Mouse (Mus musculus) G1E (cell line): ENCODE results near the gene Tnni1. TPM values are rescaled to one million over a fixed set of nuclear protein-coding genes. Genes with fewer than 3 reads are reported as not detected.

Experiments
- ATAC-seq: 2 replicates; pipeline ENCODE4 v1.8.0; 2016; ENCODE audit warnings: mild to moderate bottlenecking; ENCODE audit not compliant: insufficient number of reproducible peaks, poor library complexity, low FRiP score, severe bottlenecking; ENCODE audit errors: extremely low read depth
- DNase-seq: peaks from one replicate; pipeline ENCODE4 v3.0.0; 2012; ENCODE audit warnings: low spot score
- H3K27me3 ChIP-seq: 2 replicates; pipeline ENCODE4 v1.6.1; 2012; ENCODE audit warnings: mild to moderate bottlenecking, low read length, inconsistent platforms; ENCODE audit not compliant: insufficient read depth
- H3K36me3 ChIP-seq: replicated peaks from 2 replicates; pipeline ENCODE3; 2012; ENCODE audit warnings: mild to moderate bottlenecking, inconsistent platforms
- H3K4me1 ChIP-seq: 2 replicates; pipeline ENCODE4 v1.6.1; 2012; ENCODE audit warnings: low read depth, low read length, inconsistent platforms, mixed read lengths; ENCODE audit not compliant: insufficient read depth
- H3K4me3 ChIP-seq: 2 replicates; pipeline ENCODE4 v1.5.1; 2012; ENCODE audit warnings: low read depth, mild to moderate bottlenecking, inconsistent platforms, low read length, moderate library complexity, mixed read lengths
- H3K9me3 ChIP-seq: replicated peaks from 2 replicates; pipeline ENCODE4 v1.6.1; 2012; ENCODE audit warnings: inconsistent platforms
- CTCF ChIP-seq: IDR thresholded peaks from 2 replicates; pipeline ENCODE4 v1.5.1; 2012; ENCODE audit warnings: low read depth, low read length, inconsistent platforms, mixed read lengths
- GATA1 ChIP-seq: IDR thresholded peaks from 2 replicates; pipeline ENCODE4 v1.6.1; 2012; ENCODE audit warnings: borderline replicate concordance, low read length, inconsistent platforms, mixed read lengths
- GATA2 ChIP-seq: IDR thresholded peaks from 2 replicates; pipeline ENCODE4 v1.6.1; 2012; ENCODE audit warnings: low read depth, low read length, inconsistent platforms, borderline replicate concordance
- POLR2AphosphoS5 ChIP-seq: IDR thresholded peaks from 2 replicates; pipeline ENCODE4 v1.6.1; 2012; ENCODE audit warnings: low read depth, low read length, inconsistent platforms; ENCODE audit not compliant: insufficient replicate concordance
- TAL1 ChIP-seq: conservative IDR thresholded peaks from 2 replicates; pipeline ENCODE4 v1.6.1; 2012; ENCODE audit warnings: low read depth, low read length, inconsistent platforms, mixed read lengths
- polyA plus RNA-seq: library from polyadenylated mRNA; stranded (reverse); fragments of >175 nt; gene quantifications from 2 replicates; pipeline ENCODE4 v1.2.3, GENCODE M21; 2012
- total RNA-seq, 2 experiments: library from RNA; stranded (forward) in 1 of 2; stranded (reverse) in 1 of 2; fragments of 200-1000 nt in 1 of 2; fragments of >200 nt in 1 of 2; fragmentation: Nextera tagmentation in 1 of 2; gene quantifications; 2 replicates each; pipeline ENCODE4 v1.2.3; 2014 to 2017

Tnni1 gene
- not detected in 2 replicates for total RNA-seq (2014; fragmentation: Nextera tagmentation)
- 0.11 TPM in 1 of 2 replicates, not detected in the other for total RNA-seq (2017)
- 0.04 TPM in 1 of 2 replicates, not detected in the other for polyA plus RNA-seq

DNA sequence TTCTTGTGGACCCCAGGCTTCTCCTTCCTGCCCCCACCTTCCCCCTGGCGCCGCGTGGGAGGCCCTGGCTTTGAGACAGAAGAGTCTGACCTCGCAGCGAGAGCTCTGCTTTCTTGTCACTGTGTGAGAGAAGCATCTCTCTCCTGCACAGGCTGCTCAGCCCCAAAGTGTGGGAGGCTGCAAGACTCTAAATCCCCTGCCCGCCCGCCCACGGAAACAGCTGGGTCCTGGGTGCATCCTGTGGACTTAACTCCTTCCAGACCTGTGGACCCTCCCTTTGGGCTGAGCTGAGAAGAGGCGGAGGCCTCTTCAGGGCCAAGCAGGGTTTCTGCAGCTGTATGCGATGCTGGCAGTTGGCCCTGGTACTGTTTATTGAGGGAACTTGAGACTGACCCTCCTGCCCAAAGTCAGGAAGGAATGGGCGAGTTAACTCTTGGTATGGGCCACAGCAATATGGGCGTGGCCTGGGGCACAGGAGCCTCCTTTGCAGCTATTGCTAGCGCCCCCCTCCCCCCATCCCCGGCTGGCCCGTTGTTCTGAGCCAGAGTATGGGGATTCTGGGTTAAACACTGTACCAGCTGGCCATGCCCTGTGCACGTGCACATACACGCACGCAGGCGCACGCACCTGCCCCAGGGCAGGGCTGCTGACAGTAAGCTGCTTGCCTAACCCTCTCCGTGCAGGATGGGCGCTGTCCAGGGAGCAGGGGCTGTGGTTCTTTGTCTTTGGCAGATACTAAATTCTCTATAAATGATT, at the start of gene Tnni1:
Gene Tnni1 (plus strand): TSS at position 655 of the 756 bp plus-strand sequence.
- no peaks in the 10 kb centered on the region for H3K9me3 ChIP-seq
- no peak for TF ChIP-seq POLR2AphosphoS5
- no peak for TF ChIP-seq GATA1
- H3K27me3 ChIP-seq, result peaks cover 38% of the 10 kb centered on the region
- DNase-seq (no peak), ATAC-seq (no peak)
- no peak within 1 kb of the TSS; the same call in 1 of the 2 replicates for H3K4me3 ChIP-seq
- peaks cover 18% of the 10 kb centered on the region for H3K4me1 ChIP-seq
- no peaks in the 10 kb centered on the region for H3K36me3 ChIP-seq

DNA sequence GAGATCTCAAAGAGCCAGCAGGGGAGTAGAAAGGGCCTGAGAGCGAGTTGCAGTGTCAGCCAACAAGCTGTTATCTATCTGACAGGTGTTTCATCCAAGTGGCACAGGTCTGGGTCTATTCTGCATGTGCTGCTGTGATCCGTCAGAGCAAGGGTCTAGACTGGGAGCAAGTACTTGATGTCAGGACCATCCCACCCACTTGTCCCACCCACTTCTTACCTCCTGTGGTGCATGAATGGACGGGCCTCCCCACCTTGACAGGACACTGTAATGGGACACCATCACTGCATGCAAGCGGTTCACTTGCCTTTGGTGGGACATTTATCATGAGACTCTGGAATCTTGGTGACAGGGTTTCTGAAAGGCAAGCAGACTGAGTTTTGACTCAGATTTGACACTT, 49.4 kb upstream of the Tnni1 start:
- Histone ChIP-seq H3K4me1 (peaks cover 5% of the 10 kb centered on the region; the same call in 1 of the 2 replicates), H3K36me3 (no peaks in the 10 kb centered on the region), H3K4me3 (no peak overlapping the region), H3K27me3 (peaks cover 31% of the 10 kb centered on the region), H3K9me3 (no peaks in the 10 kb centered on the region)
- ATAC-seq, result no peak
- DNase-seq, result no peak
- TF ChIP-seq TAL1, result no peak
- no peak for TF ChIP-seq POLR2AphosphoS5
- TF ChIP-seq GATA1, result no peak

DNA sequence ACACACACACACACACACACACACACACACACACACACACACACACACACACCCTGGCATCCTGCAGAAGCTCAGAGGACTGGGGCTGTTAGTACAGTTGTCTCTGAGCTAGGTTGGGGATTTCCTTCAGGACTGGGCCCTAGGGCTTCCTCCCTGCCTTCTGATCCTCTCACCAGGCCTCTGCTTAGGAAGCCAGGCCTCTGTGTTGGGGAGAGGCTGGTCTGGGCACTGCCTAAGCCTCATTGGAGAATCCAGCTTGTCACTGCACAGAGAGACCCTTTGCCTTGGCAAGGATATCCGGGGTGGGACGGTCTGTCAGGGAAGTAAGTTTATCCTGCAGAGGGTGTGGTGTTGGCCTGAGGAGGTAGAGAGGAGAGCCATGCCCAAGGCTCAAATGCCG, 48.9 kb upstream of the Tnni1 start:
- no peak for ATAC-seq
- peaks cover 32% of the 10 kb centered on the region for H3K27me3 ChIP-seq
- DNase-seq, result no peak
- no peaks in the 10 kb centered on the region for H3K36me3 ChIP-seq
- H3K4me3 ChIP-seq, result no peak overlapping the region
- no peaks in the 10 kb centered on the region for H3K9me3 ChIP-seq
- no peak for TF ChIP-seq TAL1
- no peak for TF ChIP-seq GATA2
- TF ChIP-seq GATA1, result no peak
- no peak for TF ChIP-seq POLR2AphosphoS5
- TF ChIP-seq CTCF, result no peak
- peaks cover 5% of the 10 kb centered on the region; the same call in 1 of the 2 replicates for H3K4me1 ChIP-seq

DNA sequence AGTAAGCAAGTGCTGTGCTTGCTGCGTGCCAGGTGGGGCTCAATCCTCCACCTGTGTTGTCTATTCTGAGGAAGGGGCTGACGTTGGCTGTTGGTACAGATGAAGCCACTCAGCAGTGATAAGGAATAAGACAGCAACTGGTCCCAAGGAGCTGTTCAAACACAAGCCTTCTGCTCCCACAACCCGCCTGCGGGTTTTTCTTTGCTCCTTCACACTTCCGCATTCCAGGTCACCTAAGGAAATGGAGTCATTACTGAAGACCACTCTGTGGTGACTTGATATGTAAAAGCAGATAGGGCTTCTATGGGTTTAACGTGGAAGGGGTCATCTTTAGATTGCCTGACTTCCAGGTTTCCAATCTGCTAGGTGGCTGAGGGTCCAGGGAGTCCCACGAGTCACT, 47.8 kb upstream of the Tnni1 start:
- Histone ChIP-seq H3K36me3 (no peaks in the 10 kb centered on the region), H3K27me3 (peaks cover 34% of the 10 kb centered on the region), H3K4me1 (peaks cover 5% of the 10 kb centered on the region; the same call in 1 of the 2 replicates), H3K9me3 (no peaks in the 10 kb centered on the region), H3K4me3 (no peak overlapping the region)
- no peak for ATAC-seq
- DNase-seq, result no peak
- TF ChIP-seq GATA2 (no peak), GATA1 (no peak), TAL1 (no peak)

DNA sequence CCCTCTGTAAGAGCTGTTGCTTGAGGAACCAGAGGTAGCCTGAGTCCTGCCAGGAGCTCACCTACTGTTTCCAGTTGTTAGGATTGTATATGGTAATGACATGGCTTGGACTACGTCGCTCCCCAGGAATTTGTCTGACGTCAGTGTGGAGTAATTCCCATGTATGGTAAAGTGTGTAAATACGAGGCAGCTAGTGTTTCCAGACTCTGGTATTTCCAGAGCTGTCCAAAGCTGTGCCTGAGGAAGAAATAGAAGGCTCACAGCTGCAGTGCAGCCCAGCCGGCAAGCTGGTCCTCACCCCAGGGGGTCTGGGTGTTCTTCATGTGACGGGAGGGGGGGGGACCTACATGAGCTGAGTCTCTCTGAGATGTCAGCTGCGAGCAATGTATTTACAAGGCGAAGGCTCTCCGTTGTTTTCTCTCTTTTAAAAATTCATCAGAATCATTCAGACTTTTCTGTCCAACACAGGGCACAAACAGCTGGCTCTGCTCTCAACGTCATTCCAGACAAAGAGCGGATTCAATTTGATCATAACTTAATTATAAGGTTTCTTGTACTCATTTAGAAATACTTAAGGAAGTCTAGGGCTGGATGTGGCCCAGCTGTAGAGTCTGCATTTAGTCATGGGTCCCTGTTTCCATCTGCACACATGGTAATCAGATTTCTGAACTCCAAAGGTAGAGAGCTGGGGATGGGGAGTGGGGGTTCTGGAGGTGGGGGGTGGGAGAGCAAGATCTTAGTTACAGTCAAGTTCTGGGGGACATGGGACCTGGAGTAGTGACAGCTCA, 47.1 kb upstream of the Tnni1 start:
- peaks cover 34% of the 10 kb centered on the region for H3K27me3 ChIP-seq
- no peaks in the 10 kb centered on the region for H3K9me3 ChIP-seq
- ATAC-seq (no peak), DNase-seq (no peak)
- peaks cover 5% of the 10 kb centered on the region; the same call in 1 of the 2 replicates for H3K4me1 ChIP-seq
- no peak overlapping the region for H3K4me3 ChIP-seq
- no peaks in the 10 kb centered on the region for H3K36me3 ChIP-seq
- no peak for TF ChIP-seq CTCF
- TF ChIP-seq POLR2AphosphoS5, result no peak
- no peak for TF ChIP-seq GATA1
- TF ChIP-seq GATA2, result no peak

DNA sequence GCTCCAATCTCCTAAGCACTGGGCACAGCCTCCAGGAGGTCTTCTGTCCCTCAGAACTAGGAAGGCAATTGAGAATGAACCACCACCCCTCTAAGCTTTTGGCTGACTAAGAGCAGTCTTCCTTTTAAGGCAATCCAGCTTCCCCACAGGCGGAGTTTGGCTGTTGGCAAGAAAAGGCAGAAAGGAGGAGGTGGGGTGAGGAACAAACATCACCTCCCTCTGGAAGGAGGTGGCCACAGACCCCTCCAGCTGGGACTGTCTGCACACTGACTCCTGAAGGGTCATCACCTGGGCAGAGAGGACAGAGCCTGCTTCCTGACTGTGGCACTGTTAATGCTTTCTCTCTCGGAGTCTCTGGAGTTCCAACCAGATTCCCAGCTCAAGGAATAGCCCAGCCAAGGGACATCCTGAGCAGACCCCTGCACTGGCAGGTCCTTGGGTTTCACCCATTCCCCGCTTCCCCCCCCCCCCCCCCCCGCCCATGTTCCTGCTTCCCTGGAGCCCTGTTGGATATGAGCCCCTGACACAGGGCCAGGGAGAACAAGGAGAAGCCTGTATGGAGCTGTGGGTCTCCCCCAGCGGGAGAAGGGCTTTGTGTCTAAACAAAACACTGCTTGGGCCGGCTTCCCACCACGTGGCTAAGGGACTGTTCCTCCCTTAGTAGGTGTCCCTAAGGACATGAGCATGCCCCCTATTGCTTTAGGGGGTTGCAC, 44.9 kb upstream of the Tnni1 start:
- H3K4me1 ChIP-seq, result 0 out of 2 replicates have a peak, but pooled peaks cover under 1% of the 10 kb centered on the region
- no peak for ATAC-seq
- H3K27me3 ChIP-seq, result peaks cover 28% of the 10 kb centered on the region
- no peak for DNase-seq
- H3K9me3 ChIP-seq, result no peaks in the 10 kb centered on the region
- H3K36me3 ChIP-seq, result no peaks in the 10 kb centered on the region
- TF ChIP-seq GATA2 (no peak), TAL1 (no peak), CTCF (no peak)
- no peak overlapping the region for H3K4me3 ChIP-seq
